Mouse (Mus musculus) limb, embryonic 11.5 days (tissue): ENCODE measurements around the gene Rbfox2. TPM values are rescaled to one million over a fixed set of nuclear protein-coding genes. Genes with fewer than 3 reads are reported as not detected.

Experiments
- ATAC-seq: fragments of 200-750 bp; cut with Nextera tagmentation; 2 replicates; pipeline ENCODE4 v1.8.0; 2017; ENCODE audit warnings: low read depth; ENCODE audit not compliant: insufficient number of reproducible peaks, low FRiP score, low TSS enrichment
- DNase-seq: peaks from one replicate; pipeline ENCODE4 v3.0.0-alpha.2; 2015; ENCODE audit warnings: low spot score
- H3K27ac ChIP-seq: fragments of 300-500 bp; sonication (generic); replicated peaks from 2 replicates; pipeline ENCODE4 v1.5.1; 2014; ENCODE audit warnings: low read depth, mild to moderate bottlenecking, low read length
- H3K27me3 ChIP-seq: fragments of 300-500 bp; sonication (generic); 2 replicates; pipeline ENCODE4 v1.6.1; 2014; ENCODE audit warnings: mild to moderate bottlenecking, low read length, mixed read lengths; ENCODE audit not compliant: control insufficient read depth, insufficient read depth
- H3K36me3 ChIP-seq: fragments of 300-500 bp; sonication (generic); 2 replicates; pipeline ENCODE4 v1.6.1; 2014; ENCODE audit warnings: mild to moderate bottlenecking, low read length, moderate library complexity, mixed read lengths; ENCODE audit not compliant: control insufficient read depth, insufficient read depth
- H3K4me1 ChIP-seq: fragments of 300-500 bp; sonication (generic); 2 replicates; pipeline ENCODE4 v1.6.1; 2014; ENCODE audit warnings: low read length, mixed read lengths; ENCODE audit not compliant: control insufficient read depth, insufficient read depth
- H3K4me2 ChIP-seq: fragments of 300-500 bp; sonication (generic); 2 replicates; pipeline ENCODE4 v1.6.1; 2014; ENCODE audit warnings: low read depth, mild to moderate bottlenecking, moderate library complexity; ENCODE audit not compliant: severe bottlenecking
- H3K4me3 ChIP-seq: fragments of 300-500 bp; sonication (generic); 2 replicates; pipeline ENCODE4 v1.5.1; 2014; ENCODE audit warnings: low read depth, low read length
- H3K9ac ChIP-seq: fragments of 300-500 bp; sonication (generic); 2 replicates; pipeline ENCODE4 v1.6.1; 2014; ENCODE audit warnings: mild to moderate bottlenecking, low read length
- H3K9me3 ChIP-seq: fragments of 300-500 bp; sonication (generic); 2 replicates; pipeline ENCODE4 v1.6.1; 2016; ENCODE audit warnings: low read length; ENCODE audit not compliant: control insufficient read depth
- WGBS: fragments of 180-500 bp; shearing (Covaris S2); extraction: QIAGEN DNeasy Blood & Tissue Kit; methylation state at CpG from one replicate; pipeline ENCODE4 v1.1.7; 2014; 5-methylcytosine and 5-hydroxymethylcytosine counted together
- polyA plus RNA-seq: library from polyadenylated mRNA; unstranded; fragments of >200 nt; fragmentation: Nextera tagmentation; extraction: Ambion mirVana; gene quantifications from 2 replicates; pipeline ENCODE4 v1.2.1, GENCODE M21; 2014

The Rbfox2 gene
- polyA plus RNA-seq, 1 experiment from 2014 or later, result 71.5 TPM

- no peaks in the 10 kb centered on the region for H3K9me3 ChIP-seq
- H3K9ac ChIP-seq, result no peak overlapping the region
- peak overlapping the region; percentile 70 for H3K27ac ChIP-seq
- H3K27me3 ChIP-seq, result no peaks in the 10 kb centered on the region
- no peak overlapping the region for H3K4me2 ChIP-seq
- peaks cover 38% of the 10 kb centered on the region for H3K4me1 ChIP-seq
- no peaks in the 10 kb centered on the region for H3K36me3 ChIP-seq
- ATAC-seq (no peak), DNase-seq (no peak)
- H3K4me3 ChIP-seq, result no peak overlapping the region
- WGBS, result 83% methylated on average over 3 of the region's 3 CpGs
Measured at GRCm38 (mm10) chr15:77202881-77203254, 103.9 kb downstream of the Rbfox2 start.

- Histone ChIP-seq H3K4me1 (peaks cover 38% of the 10 kb centered on the region), H3K9ac (no peak overlapping the region), H3K36me3 (no peaks in the 10 kb centered on the region), H3K27me3 (no peaks in the 10 kb centered on the region), H3K9me3 (no peaks in the 10 kb centered on the region), H3K4me3 (no peak overlapping the region), H3K27ac (peak overlapping the region; percentile 24; the same call in 1 of the 2 replicates), H3K4me2 (no peak overlapping the region; the same call in 1 of the 2 replicates)
- 7% methylated on average over 2 of the region's 2 CpGs for WGBS
- peak; percentile 88 for DNase-seq
- 0 out of 2 replicates have a peak, but pooled peaks have one; percentile 54 for ATAC-seq
Measured at GRCm38 (mm10) chr15:77202223-77202622, 104.6 kb downstream of the Rbfox2 start.

- Histone ChIP-seq H3K9ac (no peak overlapping the region), H3K4me1 (peaks cover 23% of the 10 kb centered on the region), H3K4me2 (no peak overlapping the region), H3K27me3 (no peaks in the 10 kb centered on the region), H3K27ac (no peak overlapping the region), H3K36me3 (no peaks in the 10 kb centered on the region), H3K4me3 (no peak overlapping the region), H3K9me3 (no peaks in the 10 kb centered on the region)
- DNase-seq (no peak), ATAC-seq (no peak)
- WGBS, result 90% methylated on average over 5 of the region's 5 CpGs
Measured at GRCm38 (mm10) chr15:77196827-77197226, 110.0 kb downstream of the Rbfox2 start.

GRCm38 (mm10) chr15:77196001-77196400 is 110.8 kb downstream of the Rbfox2 start:
- DNase-seq (no peak), ATAC-seq (no peak)
- Histone ChIP-seq H3K4me2 (no peak overlapping the region), H3K36me3 (no peaks in the 10 kb centered on the region), H3K9ac (no peak overlapping the region), H3K4me3 (no peak overlapping the region), H3K27ac (no peak overlapping the region), H3K4me1 (peaks cover 14% of the 10 kb centered on the region), H3K9me3 (no peaks in the 10 kb centered on the region), H3K27me3 (no peaks in the 10 kb centered on the region)
- WGBS, result 93% methylated on average over 2 of the region's 2 CpGs

- Histone ChIP-seq H3K4me3 (no peak overlapping the region), H3K27me3 (no peaks in the 10 kb centered on the region), H3K36me3 (no peaks in the 10 kb centered on the region), H3K9me3 (no peaks in the 10 kb centered on the region), H3K27ac (no peak overlapping the region), H3K4me1 (peaks cover 11% of the 10 kb centered on the region), H3K4me2 (no peak overlapping the region), H3K9ac (no peak overlapping the region)
- ATAC-seq, result no peak
- WGBS, result 57% methylated on average over 14 of the region's 14 CpGs
- DNase-seq, result no peak
Measured at GRCm38 (mm10) chr15:77192154-77192935, 114.5 kb downstream of the Rbfox2 start.

GRCm38 (mm10) chr15:77186096-77186495 is 120.7 kb downstream of the Rbfox2 start:
- Histone ChIP-seq H3K4me2 (no peak overlapping the region), H3K4me3 (no peak overlapping the region), H3K9me3 (no peaks in the 10 kb centered on the region), H3K27ac (no peak overlapping the region), H3K36me3 (peaks cover 2% of the 10 kb centered on the region; the same call in 1 of the 2 replicates), H3K9ac (no peak overlapping the region), H3K4me1 (0 out of 2 replicates have a peak, but pooled peaks cover 2% of the 10 kb centered on the region), H3K27me3 (no peaks in the 10 kb centered on the region)
- 88% methylated on average over 1 of the region's 1 CpGs for WGBS
- ATAC-seq (no peak), DNase-seq (no peak)

- H3K4me1 ChIP-seq, result 0 out of 2 replicates have a peak, but pooled peaks cover 2% of the 10 kb centered on the region
- no peak for DNase-seq
- WGBS, result 43% methylated on average over 5 of the region's 5 CpGs
Measured at GRCm38 (mm10) chr15:77185614-77186013, 121.2 kb downstream of the Rbfox2 start.

GRCm38 (mm10) chr15:77182800-77183199 is 124.0 kb downstream of the Rbfox2 start:
- H3K4me2 ChIP-seq, result no peak overlapping the region
- H3K9me3 ChIP-seq, result no peaks in the 10 kb centered on the region
- WGBS, result 80% methylated on average over 5 of the region's 5 CpGs
- no peak for ATAC-seq
- no peak overlapping the region for H3K27ac ChIP-seq
- DNase-seq, result no peak
- no peak overlapping the region for H3K9ac ChIP-seq
- no peaks in the 10 kb centered on the region for H3K27me3 ChIP-seq
- H3K36me3 ChIP-seq, result peaks cover 2% of the 10 kb centered on the region; the same call in 1 of the 2 replicates
- H3K4me1 ChIP-seq, result 0 out of 2 replicates have a peak, but pooled peaks cover 2% of the 10 kb centered on the region
- H3K4me3 ChIP-seq, result no peak overlapping the region

More at GRCm38 (mm10) chr15:77185614-77186013, 121.2 kb downstream of the Rbfox2 start:
- ATAC-seq, result no peak
- Histone ChIP-seq H3K27me3 (no peaks in the 10 kb centered on the region), H3K4me2 (no peak overlapping the region), H3K36me3 (peaks cover 2% of the 10 kb centered on the region; the same call in 1 of the 2 replicates), H3K9ac (no peak overlapping the region), H3K9me3 (no peaks in the 10 kb centered on the region), H3K27ac (no peak overlapping the region), H3K4me3 (no peak overlapping the region)
